ENCODE assay signal across 14 mouse cellular contexts in genomic region chr12:83087010-83087409, GRCm38 (mm10).
A peak's percentile ranks its signal among the peaks of the same experiment; 100 is the strongest.
DNase-seq lines count a peak whose midpoint lies in the region; ATAC-seq and TF ChIP-seq lines count a peak whose summit lies in the region.
"Had no signal": no experiment of that assay in that cellular context is flagged by ENCODE, and none has a peak within 500 bp of the region (broad histone marks: within the 10 kb centered on the region; RNA-seq: fewer than 3 reads in every experiment).

No protein-coding gene starts in this region.

- no peak for TF ChIP-seq POLR2A in kidney, adult 2 months (IDR thresholded peaks at IDR 0.05; ENCODE audit: low read depth, low read length)

- no peak for TF ChIP-seq CTCF in lung, embryonic 14.5 days (IDR thresholded peaks at IDR 0.05; ENCODE audit: low read depth)
- no peak for TF ChIP-seq CTCF in kidney, adult 2 months (conservative IDR thresholded peaks at IDR 0.05; ENCODE audit: insufficient read depth, insufficient read length, low read depth, low read length)

- no peak overlapping the region for H3K4me2 ChIP-seq in lung, embryonic 14.5 days
- no peak overlapping the region for H3K4me2 ChIP-seq in liver, embryonic 15.5 days
- H3K4me2 ChIP-seq: neural tube, embryonic 13.5 days had no signal

- ATAC-seq in lung, embryonic 14.5 days (ENCODE audit: insufficient read depth), result no peak; the same call in 1 of the 2 replicates
- no peak for ATAC-seq in liver, embryonic 15.5 days (ENCODE audit: insufficient read depth)
- no peak for ATAC-seq in erythroid progenitor cell, adult 5-6 weeks (replicated peaks; ENCODE audit: low FRiP score, poor library complexity, severe bottlenecking)
- ATAC-seq: midbrain, embryonic 16.5 days had no signal

- H3K9me3 ChIP-seq in lung, embryonic 14.5 days (ENCODE audit: low read depth, low read length), result no peaks in the 10 kb centered on the region
- H3K9me3 ChIP-seq in liver, embryonic 15.5 days (replicated peaks), result no peaks in the 10 kb centered on the region
- H3K9me3 ChIP-seq: G1E; hindbrain, embryonic 10.5 days; neural tube, embryonic 13.5 days had no signal

- H3K4me1 ChIP-seq in lung, embryonic 14.5 days (ENCODE audit: insufficient read depth), result peaks cover 6% of the 10 kb centered on the region
- H3K4me1 ChIP-seq in kidney, adult 2 months (ENCODE audit: control insufficient read depth, insufficient read depth, low read length), result no peaks in the 10 kb centered on the region; the same call in 1 of the 2 replicates
- H3K4me1 ChIP-seq in liver, embryonic 15.5 days (replicated peaks), result peaks cover 26% of the 10 kb centered on the region
- H3K4me1 ChIP-seq: hindbrain, embryonic 10.5 days; neural tube, embryonic 13.5 days had no signal

- no peaks in the 10 kb centered on the region for H3K27me3 ChIP-seq in lung, embryonic 14.5 days (ENCODE audit: insufficient read depth, low read length)
- H3K27me3 ChIP-seq in kidney, adult 2 months (replicated peaks; ENCODE audit: control insufficient read depth, insufficient read depth, low read length), result no peaks in the 10 kb centered on the region
- H3K27me3 ChIP-seq in liver, embryonic 15.5 days, result no peaks in the 10 kb centered on the region
- H3K27me3 ChIP-seq: neural tube, embryonic 13.5 days had no signal

- H3K27ac ChIP-seq in lung, embryonic 14.5 days (ENCODE audit: low read depth), result peak overlapping the region; percentile 50; the same call in 1 of the 2 replicates
- H3K27ac ChIP-seq in kidney, adult 2 months (ENCODE audit: insufficient read depth, low read depth, low read length), result peak overlapping the region; percentile 35; the same call in 1 of the 2 replicates
- peak overlapping the region; percentile 2; the same call in 1 of the 2 replicates for H3K27ac ChIP-seq in liver, embryonic 15.5 days (replicated peaks)
- H3K27ac ChIP-seq: hindbrain, embryonic 10.5 days; macrophage; neural tube, embryonic 13.5 days had no signal

- no peak overlapping the region for H3K4me3 ChIP-seq in lung, embryonic 14.5 days (ENCODE audit: low read depth, low read length)
- no peak overlapping the region for H3K4me3 ChIP-seq in kidney, adult 2 months (ENCODE audit: insufficient read depth, low read depth, low read length)
- no peak overlapping the region for H3K4me3 ChIP-seq in liver, embryonic 15.5 days (replicated peaks)
- H3K4me3 ChIP-seq: hindbrain, embryonic 10.5 days; neural tube, embryonic 13.5 days had no signal

- H3K36me3 ChIP-seq in lung, embryonic 14.5 days (ENCODE audit: insufficient read depth), result no peaks in the 10 kb centered on the region
- H3K36me3 ChIP-seq in kidney, adult 2 months (ENCODE audit: control insufficient read depth, insufficient read depth, low read length), result no peaks in the 10 kb centered on the region
- H3K36me3 ChIP-seq in liver, embryonic 15.5 days (replicated peaks), result no peaks in the 10 kb centered on the region
- H3K36me3 ChIP-seq: G1E; hindbrain, embryonic 10.5 days; neural tube, embryonic 13.5 days had no signal

- DNase-seq in heart, adult 11 months, result peak; percentile 90
- no peak for DNase-seq in heart, adult 9 months (ENCODE audit: low spot score in 2 of 2)
- DNase-seq in lung, embryonic 14.5 days, result no peak
- no peak for DNase-seq in lung, postnatal 10 days
- peak; percentile 59 for DNase-seq in kidney, adult 2 months
- no peak for DNase-seq in layer of hippocampus, adult 8-10 months (ENCODE audit: low spot score in 2 of 2)
- DNase-seq: B cell, adult 2 months had no signal

- H3K9ac ChIP-seq in lung, embryonic 14.5 days, result no peak overlapping the region
- H3K9ac ChIP-seq in liver, embryonic 15.5 days, result no peak overlapping the region
- H3K9ac ChIP-seq: neural tube, embryonic 13.5 days had no signal

- 61% methylated on average over 4 of the region's 4 CpGs for WGBS in lung, embryonic 14.5 days
- 68% methylated on average over 4 of the region's 4 CpGs for WGBS in kidney, adult 2 months
- 71% methylated on average over 4 of the region's 4 CpGs for WGBS in liver, embryonic 15.5 days (ENCODE audit: insufficient replicate concordance)

Comparison
In these comparisons a context has a peak if more than half of its experiments do, and no peak if none do; other contexts are left out.
1. DNase-seq: peak in heart, adult 11 months (single experiment) and kidney, adult 2 months (single experiment); none in heart, adult 9 months (0 of 2), lung, embryonic 14.5 days (single experiment), lung, postnatal 10 days (single experiment) and layer of hippocampus, adult 8-10 months (0 of 2).
2. Peak in every context shown above with its lines, with median percentiles within 50 percentile points of each other: H3K27ac ChIP-seq.